Mouse (Mus musculus) heart, postnatal 0 days (tissue): Measurements from ENCODE around the gene Ewsr1.

Experiments
- CTCF ChIP-seq: IDR thresholded peaks from 2 replicates; pipeline ENCODE4 v1.5.1; 2016; ENCODE audit warnings: antibody characterized with exemption, control low read depth, low read depth
- EP300 ChIP-seq: IDR thresholded peaks from 2 replicates; pipeline ENCODE4 v1.6.1; 2016; ENCODE audit warnings: antibody characterized with exemption, low read depth

- TF ChIP-seq CTCF = no peak
- peak; percentile 50; the same call in 1 of the 2 replicates for TF ChIP-seq EP300
These were observed 881 bp downstream of the Ewsr1 start for GRCm38 (mm10) chr11:5098035-5098735.
